Mouse (Mus musculus): ENCODE results near the gene 4930435E12Rik. TPM values are rescaled to one million over a fixed set of nuclear protein-coding genes. Genes with fewer than 3 reads are reported as not detected.

The 4930435E12Rik gene
- polyA plus RNA-seq, 1 experiment from 2014 or later = not detected

- H3K4me2 ChIP-seq = no peak overlapping the region
- no peak overlapping the region for H3K27ac ChIP-seq
- H3K36me3 ChIP-seq = no peaks in the 10 kb centered on the region
- no peak for ATAC-seq (ENCODE audit: low read depth)
- no peaks in the 10 kb centered on the region for H3K9me3 ChIP-seq (replicated peaks)
- no peak for DNase-seq
- no peak overlapping the region for H3K4me3 ChIP-seq (replicated peaks)
- 77% methylated on average over 8 of the region's 8 CpGs for WGBS (ENCODE audit: insufficient replicate concordance)
- no peak overlapping the region for H3K9ac ChIP-seq
- H3K4me1 ChIP-seq (replicated peaks) = no peaks in the 10 kb centered on the region
- peaks cover 35% of the 10 kb centered on the region for H3K27me3 ChIP-seq
Observed at GRCm38 (mm10) chr16:38768386-38768785, 60.2 kb downstream of the 4930435E12Rik start.

GRCm38 (mm10) chr16:38767761-38768160 is 60.8 kb downstream of the 4930435E12Rik start:
- no peak for ATAC-seq (ENCODE audit: low read depth)
- no peak overlapping the region for H3K9ac ChIP-seq
- H3K4me3 ChIP-seq (replicated peaks) = no peak overlapping the region
- DNase-seq = no peak
- H3K4me1 ChIP-seq (replicated peaks) = no peaks in the 10 kb centered on the region
- WGBS (ENCODE audit: insufficient replicate concordance) = 69% methylated on average over 8 of the region's 8 CpGs
- H3K27me3 ChIP-seq = peaks cover 36% of the 10 kb centered on the region
- no peak overlapping the region for H3K4me2 ChIP-seq
- no peaks in the 10 kb centered on the region for H3K9me3 ChIP-seq (replicated peaks)
- H3K27ac ChIP-seq = no peak overlapping the region
- H3K36me3 ChIP-seq = no peaks in the 10 kb centered on the region

DNA sequence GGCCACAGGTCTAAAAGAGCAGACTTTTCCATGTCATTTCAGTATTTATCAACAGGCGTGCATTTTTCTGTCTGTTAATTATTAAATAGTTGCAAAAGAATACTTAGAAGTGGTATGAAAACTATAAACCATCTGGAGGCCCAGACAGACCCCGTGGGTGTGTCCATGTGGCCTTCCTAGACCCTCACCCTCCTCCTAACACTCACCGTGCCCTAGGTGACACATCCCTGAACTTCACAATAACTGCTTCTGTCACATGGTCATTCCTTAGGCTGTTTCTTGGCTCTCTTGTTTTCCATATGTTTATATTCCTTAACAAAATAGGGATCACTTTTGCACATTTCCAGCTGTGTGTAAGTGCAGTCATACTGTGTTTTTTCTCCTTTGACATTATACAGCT is 61.9 kb downstream of the 4930435E12Rik start:
- no peaks in the 10 kb centered on the region for H3K4me1 ChIP-seq (replicated peaks)
- H3K36me3 ChIP-seq = no peaks in the 10 kb centered on the region
- H3K4me3 ChIP-seq (replicated peaks) = no peak overlapping the region
- H3K27ac ChIP-seq = no peak overlapping the region
- no peak overlapping the region for H3K9ac ChIP-seq
- WGBS (ENCODE audit: insufficient replicate concordance) = 46% methylated on average over 3 of the region's 3 CpGs
- H3K9me3 ChIP-seq (replicated peaks) = no peaks in the 10 kb centered on the region
- peaks cover 35% of the 10 kb centered on the region for H3K27me3 ChIP-seq
- no peak for DNase-seq
- no peak for ATAC-seq (ENCODE audit: low read depth)
- H3K4me2 ChIP-seq = no peak overlapping the region

GRCm38 (mm10) chr16:38763508-38763907 is 65.0 kb downstream of the 4930435E12Rik start:
- DNase-seq (no peak), ATAC-seq (ENCODE audit: low read depth) (no peak)
- Histone ChIP-seq H3K27ac (no peak overlapping the region), H3K4me1 (replicated peaks) (no peaks in the 10 kb centered on the region), H3K36me3 (no peaks in the 10 kb centered on the region), H3K27me3 (peaks cover 46% of the 10 kb centered on the region), H3K4me2 (no peak overlapping the region), H3K4me3 (replicated peaks) (no peak overlapping the region), H3K9ac (no peak overlapping the region), H3K9me3 (replicated peaks) (no peaks in the 10 kb centered on the region)
- WGBS (ENCODE audit: insufficient replicate concordance) = 34% methylated on average over 4 of the region's 4 CpGs

GRCm38 (mm10) chr16:38762401-38762800 is 66.1 kb downstream of the 4930435E12Rik start:
- no peaks in the 10 kb centered on the region for H3K9me3 ChIP-seq (replicated peaks)
- WGBS (ENCODE audit: insufficient replicate concordance) = 81% methylated on average over 8 of the region's 8 CpGs
- ATAC-seq (ENCODE audit: low read depth) = no peak
- H3K4me3 ChIP-seq (replicated peaks) = no peak overlapping the region
- H3K36me3 ChIP-seq = no peaks in the 10 kb centered on the region
- no peak overlapping the region for H3K9ac ChIP-seq
- DNase-seq = no peak
- H3K4me1 ChIP-seq (replicated peaks) = peaks cover 9% of the 10 kb centered on the region
- peaks cover 57% of the 10 kb centered on the region for H3K27me3 ChIP-seq
- H3K27ac ChIP-seq = no peak overlapping the region
- H3K4me2 ChIP-seq = no peak overlapping the region

Other genes starting within 250 kb of the 4930435E12Rik start
- gene Arhgap31, start 115.5 kb downstream of the 4930435E12Rik start, polyA plus RNA-seq (2015; fragmentation: Nextera tagmentation; extraction: Ambion mirVana) = 1.2 and 1.6 TPM in 2 replicates
- gene B4galt4, start 86.5 kb downstream of the 4930435E12Rik start, polyA plus RNA-seq (2015; fragmentation: Nextera tagmentation; extraction: Ambion mirVana) = 3.6 and 4.1 TPM in 2 replicates
- 1.6 and 1.7 TPM in 2 replicates for gene Upk1b, start 28.4 kb downstream of the 4930435E12Rik start, polyA plus RNA-seq (2015; fragmentation: Nextera tagmentation; extraction: Ambion mirVana)
- gene Igsf11, start 63.9 kb upstream of the 4930435E12Rik start, polyA plus RNA-seq (2015; fragmentation: Nextera tagmentation; extraction: Ambion mirVana) = 0.06 and 0.13 TPM in 2 replicates

Measured in liver, embryonic 13.5 days (tissue).